Mouse (Mus musculus): ENCODE data around the gene Brox.

DNA sequence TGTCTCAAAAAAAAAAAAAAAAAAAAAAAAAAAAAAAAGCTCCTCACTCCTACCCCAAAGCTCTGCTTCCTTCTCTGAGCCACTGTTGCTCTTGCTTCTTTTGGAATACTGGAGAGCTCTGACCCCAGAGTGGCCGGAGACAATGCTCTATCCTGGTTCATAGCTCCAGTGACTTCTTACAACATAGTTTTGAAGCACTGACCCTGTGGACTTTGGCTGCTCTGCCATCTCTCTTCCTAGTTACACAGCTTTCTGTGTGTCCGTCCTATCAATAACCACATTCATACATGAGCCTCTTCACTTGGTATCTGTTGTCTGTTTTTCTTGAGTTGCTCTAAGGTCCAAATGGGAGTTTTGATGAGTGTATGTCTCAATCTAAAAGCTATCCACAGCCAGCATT lies 15.0 kb upstream of the Brox start:
- TF ChIP-seq TAL1 (conservative IDR thresholded peaks at IDR 0.05; ENCODE audit: low read depth, low read length) (no peak), GATA1 (IDR thresholded peaks at IDR 0.05; ENCODE audit: borderline replicate concordance, low read length) (no peak), CTCF (IDR thresholded peaks at IDR 0.05; ENCODE audit: low read depth, low read length) (no peak)
